Mouse (Mus musculus): ENCODE results near the gene Mrm1.

DNA sequence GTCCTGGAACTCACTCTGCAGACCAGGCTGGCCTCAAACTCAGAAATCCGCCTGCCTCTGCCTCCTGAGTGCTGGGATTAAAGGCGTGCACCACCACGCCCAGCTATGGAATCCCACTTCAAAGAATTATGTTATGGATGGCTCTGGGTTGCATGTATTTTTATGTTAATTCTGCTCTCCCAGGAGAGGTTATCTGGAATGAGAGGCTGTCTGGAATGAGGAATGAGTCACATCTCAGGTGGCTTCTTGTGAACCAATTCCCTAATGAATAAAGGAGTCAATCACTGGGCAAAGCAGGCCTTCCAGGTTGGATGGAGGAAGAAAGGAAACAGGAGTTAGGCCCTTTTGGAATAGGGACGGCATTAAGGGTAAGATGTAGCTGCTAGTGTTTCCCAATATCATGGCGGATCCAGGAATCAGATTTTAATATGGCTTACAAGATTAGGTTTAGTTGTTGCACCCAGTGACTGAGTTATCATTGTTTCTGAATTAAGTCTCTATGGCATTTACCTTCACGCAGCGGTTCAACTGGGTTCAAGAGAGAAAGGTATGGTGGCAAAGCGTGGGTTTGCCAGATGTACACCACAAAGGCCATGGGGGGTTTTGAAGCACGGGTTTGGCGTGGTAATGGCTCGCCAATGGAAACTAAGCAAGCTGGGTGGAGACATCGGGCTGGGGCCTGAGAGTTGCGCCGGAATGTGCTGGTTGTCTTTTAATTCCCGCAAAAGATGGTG, 27.6 kb upstream of the Mrm1 start:
- TF ChIP-seq CTCF (IDR thresholded peaks at IDR 0.05; ENCODE audit: extremely low read depth, insufficient read depth, insufficient read length, insufficient replicate concordance) (no peak), POLR2A (IDR thresholded peaks at IDR 0.05; ENCODE audit: low read depth, low read length) (no peak)
